Mouse (Mus musculus): ENCODE data around the gene Qrich1. TPM values are rescaled to one million over a fixed set of nuclear protein-coding genes. Genes with fewer than 3 reads are reported as not detected.

The Qrich1 gene
- polyA plus RNA-seq, 1 experiment from 2014 or later: 164 TPM

DNA sequence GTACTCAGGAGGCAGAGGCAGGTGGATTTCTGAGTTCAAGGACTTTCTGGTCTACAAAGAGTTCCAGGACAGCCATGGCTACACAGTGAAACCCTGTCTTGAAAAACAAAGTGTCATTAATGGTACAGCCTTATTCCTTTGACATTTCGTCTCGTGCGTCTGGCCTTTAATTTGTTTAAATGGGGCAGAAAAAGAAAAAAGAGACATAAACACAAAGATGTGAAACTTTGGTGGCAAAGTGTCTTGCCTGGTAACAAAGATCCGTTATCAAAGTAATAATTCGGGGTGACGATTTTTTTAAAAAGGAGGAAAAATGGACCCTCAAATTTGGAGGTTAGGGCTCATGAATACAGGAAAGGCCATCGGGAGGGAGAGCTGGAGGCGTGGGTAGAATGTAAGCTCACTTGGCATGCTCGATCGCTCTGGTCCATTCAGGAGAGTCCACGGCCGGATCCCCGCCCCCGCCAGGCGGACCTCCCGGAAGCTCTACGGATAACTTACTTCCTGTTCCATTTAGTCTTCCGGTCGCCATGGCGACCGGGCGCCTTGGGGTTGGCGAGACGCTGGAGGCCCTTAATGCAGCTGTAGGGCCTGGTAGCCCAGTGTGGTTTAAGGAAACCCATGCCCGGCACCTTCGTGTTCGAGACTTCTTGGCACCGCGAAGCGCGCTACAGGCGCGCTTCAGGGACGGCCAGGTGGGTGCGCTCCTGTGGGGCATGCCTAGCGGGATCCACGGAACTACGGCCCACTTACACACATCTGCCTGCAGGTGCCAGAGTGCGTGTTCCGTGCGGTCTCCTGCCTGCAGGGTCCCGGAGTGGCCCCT is 53.0 kb downstream of the Qrich1 start, which contains the start of gene Dalrd3:
TSS of gene Dalrd3 (plus strand) at position 506 of the 826 bp plus-strand sequence.
- peak; percentile 57 for ATAC-seq (ENCODE audit: low FRiP score, low read depth)
- H3K4me1 ChIP-seq: peaks cover 52% of the 10 kb centered on the region

GRCm38 (mm10) chr9:108570207-108570896 is 53.7 kb downstream of the Qrich1 start:
- peak; percentile 4; the same call in 1 of the 2 replicates for ATAC-seq (ENCODE audit: low FRiP score, low read depth)
- H3K27me3 ChIP-seq (replicated peaks): no peaks in the 10 kb centered on the region
- 0 out of 2 replicates have a peak overlapping the region, but pooled peaks have one; percentile 42 for H3K27ac ChIP-seq
- peaks cover 59% of the 10 kb centered on the region for H3K4me1 ChIP-seq
- 1% methylated on average over 40 of the region's 40 CpGs for WGBS
- no peaks in the 10 kb centered on the region for H3K9me3 ChIP-seq
- H3K36me3 ChIP-seq: peaks cover 48% of the 10 kb centered on the region
- peak overlapping the region; percentile 66 for H3K9ac ChIP-seq
- peak overlapping the region; percentile 51 for H3K4me3 ChIP-seq
- H3K4me2 ChIP-seq (replicated peaks): peak overlapping the region; percentile 99

More for the DNA sequence above, 53.0 kb downstream of the Qrich1 start, which contains the start of gene Dalrd3:
- Histone ChIP-seq H3K4me2 (replicated peaks) (peak within 1 kb of the TSS; percentile 99), H3K4me3 (peak within 1 kb of the TSS; percentile 51), H3K36me3 (peaks cover 48% of the 10 kb centered on the region), H3K27me3 (replicated peaks) (no peaks in the 10 kb centered on the region), H3K27ac (0 out of 2 replicates have a peak within 1 kb of the TSS, but pooled peaks have one; percentile 42), H3K9me3 (no peaks in the 10 kb centered on the region), H3K9ac (peak within 1 kb of the TSS; percentile 66)
- WGBS: 7% methylated on average over 42 of the region's 42 CpGs

DNA sequence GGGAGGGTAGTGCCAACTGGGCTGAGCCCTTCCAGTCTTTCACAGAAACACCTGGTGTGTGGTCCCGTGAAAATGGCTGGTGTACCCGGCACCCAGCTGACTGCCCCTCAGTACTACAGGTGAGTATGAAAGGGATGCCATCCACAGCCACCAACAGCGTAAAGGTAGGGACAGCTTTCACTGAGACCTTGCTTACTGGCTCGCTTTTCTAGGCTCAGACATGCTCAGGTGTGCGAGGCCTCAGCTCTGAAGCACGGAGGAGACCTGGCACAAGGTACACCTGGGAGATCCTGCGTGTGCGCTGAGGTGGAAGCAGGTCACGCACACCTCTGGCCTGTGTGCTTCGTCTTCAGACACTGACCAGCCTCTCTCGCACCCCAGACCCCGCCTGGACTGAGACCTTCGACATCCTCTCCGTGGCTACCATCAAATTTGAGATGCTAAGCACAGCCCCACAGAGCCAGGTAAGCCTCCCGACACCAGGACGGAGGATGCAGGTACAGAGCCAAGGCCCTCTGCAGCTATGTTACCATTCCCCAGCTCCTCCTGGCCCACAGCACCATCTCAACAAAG is 54.9 kb downstream of the Qrich1 start:
- ATAC-seq (ENCODE audit: low FRiP score, low read depth): no peak
- Histone ChIP-seq H3K27ac (no peak overlapping the region), H3K27me3 (replicated peaks) (no peaks in the 10 kb centered on the region), H3K9me3 (no peaks in the 10 kb centered on the region), H3K4me1 (peaks cover 60% of the 10 kb centered on the region), H3K9ac (no peak overlapping the region), H3K36me3 (peaks cover 53% of the 10 kb centered on the region), H3K4me3 (no peak overlapping the region), H3K4me2 (replicated peaks) (0 out of 2 replicates have a peak overlapping the region, but pooled peaks have one; percentile 2)
- 95% methylated on average over 16 of the region's 16 CpGs for WGBS

DNA sequence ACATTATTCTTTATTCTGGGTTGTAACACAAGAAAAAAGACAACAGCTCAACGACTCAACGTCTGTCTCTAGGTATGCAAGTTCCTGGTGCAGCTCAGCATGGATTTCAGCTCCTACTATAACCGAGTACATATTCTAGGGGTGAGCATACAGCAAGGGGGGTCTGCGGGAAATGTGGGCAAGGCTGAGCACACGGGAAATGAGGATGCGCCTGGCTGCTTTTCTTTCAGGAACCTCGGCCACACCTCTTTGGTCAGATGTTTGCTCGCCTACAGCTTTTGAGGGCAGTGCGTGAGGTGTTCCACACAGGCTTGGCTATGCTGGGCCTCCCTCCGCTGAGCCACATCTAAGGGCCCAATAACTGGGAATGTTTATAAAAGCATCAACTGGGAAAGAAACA is 55.7 kb downstream of the Qrich1 start:
- no peak overlapping the region for H3K4me2 ChIP-seq (replicated peaks)
- no peaks in the 10 kb centered on the region for H3K9me3 ChIP-seq
- no peak overlapping the region for H3K9ac ChIP-seq
- WGBS: 92% methylated on average over 10 of the region's 10 CpGs
- no peaks in the 10 kb centered on the region for H3K27me3 ChIP-seq (replicated peaks)
- no peak overlapping the region for H3K4me3 ChIP-seq
- no peak for ATAC-seq (ENCODE audit: low FRiP score, low read depth)
- H3K4me1 ChIP-seq: peaks cover 67% of the 10 kb centered on the region
- H3K27ac ChIP-seq: no peak overlapping the region
- peaks cover 53% of the 10 kb centered on the region for H3K36me3 ChIP-seq

GRCm38 (mm10) chr9:108573774-108574690 is 57.4 kb downstream of the Qrich1 start:
- H3K4me1 ChIP-seq: peaks cover 65% of the 10 kb centered on the region
- no peak overlapping the region for H3K4me3 ChIP-seq
- no peak for ATAC-seq (ENCODE audit: low FRiP score, low read depth)
- 58% methylated on average over 26 of the region's 26 CpGs for WGBS
- H3K4me2 ChIP-seq (replicated peaks): peak overlapping the region; percentile 79
- H3K27me3 ChIP-seq (replicated peaks): no peaks in the 10 kb centered on the region
- H3K9me3 ChIP-seq: no peaks in the 10 kb centered on the region
- H3K9ac ChIP-seq: no peak overlapping the region
- no peak overlapping the region for H3K27ac ChIP-seq
- H3K36me3 ChIP-seq: peaks cover 53% of the 10 kb centered on the region

GRCm38 (mm10) chr9:108574921-108575320 is 58.3 kb downstream of the Qrich1 start:
- WGBS: 88% methylated on average over 12 of the region's 12 CpGs
- no peak for ATAC-seq (ENCODE audit: low FRiP score, low read depth)
- Histone ChIP-seq H3K4me2 (replicated peaks) (peak overlapping the region; percentile 79), H3K36me3 (peaks cover 53% of the 10 kb centered on the region), H3K27ac (no peak overlapping the region), H3K27me3 (replicated peaks) (no peaks in the 10 kb centered on the region), H3K4me1 (peaks cover 70% of the 10 kb centered on the region), H3K4me3 (peak overlapping the region; percentile 11; the same call in 1 of the 2 replicates), H3K9me3 (no peaks in the 10 kb centered on the region), H3K9ac (0 out of 2 replicates have a peak overlapping the region, but pooled peaks have one; percentile 26)

- no peaks in the 10 kb centered on the region for H3K27me3 ChIP-seq (replicated peaks)
- peak overlapping the region; percentile 79 for H3K4me2 ChIP-seq (replicated peaks)
- H3K9me3 ChIP-seq: no peaks in the 10 kb centered on the region
- peak overlapping the region; percentile 11; the same call in 1 of the 2 replicates for H3K4me3 ChIP-seq
- peaks cover 53% of the 10 kb centered on the region for H3K36me3 ChIP-seq
- 87% methylated on average over 37 of the region's 37 CpGs for whole genome bisulfite sequencing
- 0 out of 2 replicates have a peak overlapping the region, but pooled peaks have one; percentile 26 for H3K9ac ChIP-seq
- ATAC-seq (ENCODE audit: low FRiP score, low read depth): no peak
- peaks cover 63% of the 10 kb centered on the region for H3K4me1 ChIP-seq
- H3K27ac ChIP-seq: no peak overlapping the region
These were observed 59.0 kb downstream of the Qrich1 start for GRCm38 (mm10) chr9:108575321-108576297.

DNA sequence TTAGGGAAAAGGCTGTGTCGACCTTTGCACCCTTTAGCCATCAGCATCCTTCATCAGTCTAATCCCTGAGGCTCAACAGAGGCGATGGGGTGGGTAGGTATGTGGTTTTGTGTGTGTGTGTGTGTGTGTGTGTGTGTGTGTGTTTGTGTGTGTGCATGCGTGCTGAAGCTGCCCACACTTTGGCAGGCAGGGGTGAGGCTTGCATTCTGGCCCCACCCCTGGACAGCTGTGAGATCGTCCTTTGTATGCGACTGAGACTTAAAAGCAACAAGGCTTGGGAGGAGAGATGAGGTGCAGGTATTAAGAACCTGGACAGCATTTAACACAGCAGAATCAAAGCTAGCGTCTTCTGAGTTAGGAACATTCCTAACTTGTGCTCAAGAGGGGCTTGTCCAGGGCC is 60.4 kb downstream of the Qrich1 start:
- 61% methylated on average over 6 of the region's 6 CpGs for WGBS
- H3K27ac ChIP-seq: no peak overlapping the region
- H3K4me3 ChIP-seq: peak overlapping the region; percentile 60
- H3K27me3 ChIP-seq (replicated peaks): no peaks in the 10 kb centered on the region
- H3K9me3 ChIP-seq: no peaks in the 10 kb centered on the region
- peak overlapping the region; percentile 94 for H3K9ac ChIP-seq
- H3K4me2 ChIP-seq (replicated peaks): peak overlapping the region; percentile 79
- ATAC-seq (ENCODE audit: low FRiP score, low read depth): no peak
- H3K4me1 ChIP-seq: peaks cover 59% of the 10 kb centered on the region
- H3K36me3 ChIP-seq: peaks cover 42% of the 10 kb centered on the region

GRCm38 (mm10) chr9:108577934-108578544 is 61.4 kb downstream of the Qrich1 start:
- ATAC-seq (ENCODE audit: low FRiP score, low read depth): peak; percentile 67
- H3K4me1 ChIP-seq: peaks cover 59% of the 10 kb centered on the region
- H3K9ac ChIP-seq: peak overlapping the region; percentile 94
- H3K4me2 ChIP-seq (replicated peaks): peak overlapping the region; percentile 79
- H3K27me3 ChIP-seq (replicated peaks): no peaks in the 10 kb centered on the region; the same call in 1 of the 2 replicates
- H3K4me3 ChIP-seq: peak overlapping the region; percentile 60
- H3K36me3 ChIP-seq: peaks cover 32% of the 10 kb centered on the region
- H3K27ac ChIP-seq: peak overlapping the region; percentile 89
- H3K9me3 ChIP-seq: no peaks in the 10 kb centered on the region
- WGBS: under 1% methylated on average over 24 of the region's 24 CpGs
